Mouse (Mus musculus) heart, postnatal 0 days (tissue): Measurements from ENCODE around the gene Wdr70. TPM values are rescaled to one million over a fixed set of nuclear protein-coding genes. Genes with fewer than 3 reads are reported as not detected.

Experiments used
- ATAC-seq: fragments of 200-750 bp; cut with Nextera tagmentation; 2 replicates; pipeline ENCODE4 v1.8.0; 2017; ENCODE audit warnings: low read depth, moderate number of reproducible peaks, moderate library complexity; ENCODE audit not compliant: insufficient read depth
- DNase-seq: peaks from one replicate; pipeline ENCODE4 v3.0.0-alpha.2; 2016; ENCODE audit warnings: low spot score
- H3K27ac ChIP-seq: fragments of 300-500 bp; sonication (generic); 2 replicates; pipeline ENCODE4 v1.5.1; 2014; ENCODE audit warnings: low read depth, mild to moderate bottlenecking
- H3K27me3 ChIP-seq: fragments of 300-500 bp; sonication (generic); 2 replicates; pipeline ENCODE4 v1.6.1; 2014; ENCODE audit warnings: low read length, mixed read lengths; ENCODE audit not compliant: control insufficient read depth, insufficient read depth
- H3K36me3 ChIP-seq: fragments of 300-500 bp; sonication (generic); replicated peaks from 2 replicates; pipeline ENCODE4 v1.6.1; 2014; ENCODE audit warnings: low read length, mixed read lengths; ENCODE audit not compliant: control insufficient read depth, insufficient read depth
- H3K4me1 ChIP-seq: fragments of 300-500 bp; sonication (generic); 2 replicates; pipeline ENCODE4 v1.6.1; 2014; ENCODE audit warnings: antibody characterized with exemption; ENCODE audit not compliant: control insufficient read depth, insufficient read depth
- H3K4me2 ChIP-seq: fragments of 300-500 bp; sonication (generic); 2 replicates; pipeline ENCODE4 v1.6.1; 2014; ENCODE audit warnings: low read depth, mild to moderate bottlenecking, low read length, moderate library complexity
- H3K4me3 ChIP-seq: fragments of 300-500 bp; sonication (generic); 2 replicates; pipeline ENCODE4 v1.5.1; 2014; ENCODE audit warnings: low read depth, low read length
- H3K9ac ChIP-seq: fragments of 300-500 bp; sonication (generic); replicated peaks from 2 replicates; pipeline ENCODE4 v1.6.1; 2014; ENCODE audit warnings: low read depth, low read length, mixed read lengths
- H3K9me3 ChIP-seq: fragments of 300-500 bp; sonication (generic); replicated peaks from 2 replicates; pipeline ENCODE4 v1.6.1; 2016; ENCODE audit warnings: low read length; ENCODE audit not compliant: control insufficient read depth
- CTCF ChIP-seq: IDR thresholded peaks from 2 replicates; pipeline ENCODE4 v1.5.1; 2016; ENCODE audit warnings: antibody characterized with exemption, control low read depth, low read depth
- EP300 ChIP-seq: IDR thresholded peaks from 2 replicates; pipeline ENCODE4 v1.6.1; 2016; ENCODE audit warnings: antibody characterized with exemption, low read depth
- WGBS: fragments of 180-500 bp; shearing (Covaris S2); extraction: QIAGEN DNeasy Blood & Tissue Kit; methylation state at CpG from one replicate; pipeline ENCODE4 v1.1.7; 2014; 5-methylcytosine and 5-hydroxymethylcytosine counted together
- polyA plus RNA-seq: library from polyadenylated mRNA; unstranded; fragments of >200 nt; fragmentation: Nextera tagmentation; extraction: Ambion mirVana; gene quantifications from 2 replicates; pipeline ENCODE4 v1.2.1, GENCODE M21; 2015
- total RNA-seq: library from RNA; depleted of rRNA; stranded (reverse); fragments of >200 nt; gene quantifications from 2 replicates; pipeline ENCODE4 v1.2.3, GENCODE M21; 2014; ENCODE audit warnings: low replicate concordance

The Wdr70 gene
- total and polyA plus RNA-seq, 2 experiments from 2014 or later: 32.6 to 32.8 TPM

GRCm38 (mm10) chr15:7885106-7885505 lies 213.9 kb downstream of the Wdr70 start:
- 70% methylated on average over 10 of the region's 10 CpGs for WGBS
- TF ChIP-seq EP300 (no peak), CTCF (no peak)
- no peak overlapping the region for H3K4me3 ChIP-seq
- no peak for ATAC-seq
- no peaks in the 10 kb centered on the region for H3K27me3 ChIP-seq
- H3K9me3 ChIP-seq: no peaks in the 10 kb centered on the region
- no peak overlapping the region for H3K9ac ChIP-seq
- H3K4me1 ChIP-seq: no peaks in the 10 kb centered on the region
- DNase-seq: no peak
- H3K4me2 ChIP-seq: no peak overlapping the region
- no peak overlapping the region for H3K27ac ChIP-seq
- peaks cover 20% of the 10 kb centered on the region; the same call in 1 of the 2 replicates for H3K36me3 ChIP-seq

DNA sequence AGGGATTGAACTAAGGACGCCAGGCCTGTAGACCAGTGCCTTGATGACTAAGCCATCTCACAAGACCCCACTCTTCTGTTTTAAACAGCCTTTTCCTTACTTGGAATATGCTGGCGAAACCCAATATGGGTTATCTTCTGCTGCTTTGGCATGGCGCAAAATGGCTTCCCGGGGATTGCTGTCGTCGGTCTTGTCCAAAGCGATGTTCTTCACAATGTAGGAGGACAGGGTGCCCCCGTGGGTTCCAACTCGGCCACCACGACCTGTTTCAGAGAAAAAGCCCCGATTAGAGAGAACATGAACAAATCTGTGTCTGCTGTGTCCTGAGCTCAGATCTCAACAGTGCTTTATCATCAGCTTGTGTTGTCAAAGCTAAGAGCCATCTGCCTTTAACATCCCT lies 214.8 kb downstream of the Wdr70 start:
- Histone ChIP-seq H3K9ac (no peak overlapping the region), H3K4me2 (no peak overlapping the region), H3K27me3 (no peaks in the 10 kb centered on the region), H3K4me1 (no peaks in the 10 kb centered on the region), H3K9me3 (no peaks in the 10 kb centered on the region), H3K4me3 (no peak overlapping the region), H3K36me3 (peaks cover 20% of the 10 kb centered on the region; the same call in 1 of the 2 replicates), H3K27ac (no peak overlapping the region)
- DNase-seq: no peak
- WGBS: 87% methylated on average over 11 of the region's 11 CpGs
- no peak for ATAC-seq
- TF ChIP-seq EP300 (no peak), CTCF (no peak)

- TF ChIP-seq EP300 (no peak), CTCF (no peak)
- Histone ChIP-seq H3K27me3 (no peaks in the 10 kb centered on the region), H3K4me2 (no peak overlapping the region), H3K9ac (no peak overlapping the region), H3K4me1 (0 out of 2 replicates have a peak, but pooled peaks cover 6% of the 10 kb centered on the region), H3K4me3 (no peak overlapping the region), H3K9me3 (no peaks in the 10 kb centered on the region), H3K36me3 (peaks cover 20% of the 10 kb centered on the region; the same call in 1 of the 2 replicates), H3K27ac (no peak overlapping the region)
- ATAC-seq: no peak
- 85% methylated on average over 7 of the region's 7 CpGs for WGBS
- no peak for DNase-seq
Measured at GRCm38 (mm10) chr15:7879956-7880355, 219.1 kb downstream of the Wdr70 start.

GRCm38 (mm10) chr15:7878861-7879260 lies 220.1 kb downstream of the Wdr70 start:
- no peak for TF ChIP-seq EP300
- no peak for TF ChIP-seq CTCF

DNA sequence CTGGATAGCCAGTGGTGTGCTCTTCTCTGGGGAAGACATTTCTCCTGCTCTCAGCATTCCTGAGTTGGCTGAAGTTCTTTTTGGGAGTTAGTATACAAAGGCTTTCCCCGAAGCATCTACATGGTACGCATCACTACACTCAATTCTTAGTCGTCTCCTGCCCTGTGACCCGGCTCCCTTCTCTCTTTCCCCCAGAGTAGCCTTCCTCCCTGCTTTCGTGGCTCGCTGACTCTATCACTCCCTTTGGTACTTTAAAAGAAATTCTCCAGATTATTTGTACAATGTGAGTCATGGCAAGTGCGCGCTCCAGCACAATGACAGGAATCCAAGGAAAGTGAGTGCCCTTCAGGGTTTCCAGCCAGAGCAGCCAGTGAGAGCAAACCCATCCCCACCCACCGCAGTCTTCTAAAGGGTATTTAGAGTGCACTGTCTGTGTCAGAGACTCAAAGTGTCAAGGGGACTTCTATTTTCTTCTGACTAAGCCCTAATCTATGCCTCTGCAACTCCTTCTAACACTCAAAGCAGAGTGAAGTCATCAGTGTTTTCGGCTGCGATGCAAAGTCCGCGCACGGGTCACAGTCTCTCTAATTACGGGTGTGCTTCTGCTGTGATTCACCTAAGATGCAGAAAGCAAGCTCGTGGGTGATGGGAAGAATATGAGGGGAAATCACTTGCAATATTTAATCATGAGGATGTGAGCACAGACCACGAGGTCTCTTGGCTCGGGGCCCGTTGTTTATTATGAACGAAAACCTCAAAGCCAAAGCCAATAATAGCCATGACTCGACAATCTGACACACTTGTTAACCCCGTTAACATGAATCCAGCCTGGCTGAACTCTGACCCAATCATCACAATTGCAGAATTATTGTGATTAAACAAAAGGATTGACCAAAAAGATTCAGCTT lies 221.2 kb downstream of the Wdr70 start:
- Histone ChIP-seq H3K9me3 (no peaks in the 10 kb centered on the region), H3K4me3 (no peak overlapping the region), H3K4me1 (0 out of 2 replicates have a peak, but pooled peaks cover 6% of the 10 kb centered on the region), H3K27me3 (no peaks in the 10 kb centered on the region), H3K9ac (no peak overlapping the region), H3K27ac (no peak overlapping the region), H3K4me2 (peak overlapping the region; percentile 45), H3K36me3 (0 out of 2 replicates have a peak, but pooled peaks cover 8% of the 10 kb centered on the region)
- DNase-seq (peak; percentile 39), ATAC-seq (no peak; the same call in 1 of the 2 replicates)
- TF ChIP-seq CTCF (no peak), EP300 (no peak)
- 47% methylated on average over 22 of the region's 22 CpGs for WGBS

More at GRCm38 (mm10) chr15:7878861-7879260, 220.1 kb downstream of the Wdr70 start:
- no peak for ATAC-seq
- H3K4me2 ChIP-seq: no peak overlapping the region
- H3K36me3 ChIP-seq: peaks cover 16% of the 10 kb centered on the region; the same call in 1 of the 2 replicates
- H3K9ac ChIP-seq: no peak overlapping the region
- H3K27me3 ChIP-seq: no peaks in the 10 kb centered on the region
- H3K9me3 ChIP-seq: no peaks in the 10 kb centered on the region
- WGBS: 90% methylated on average over 10 of the region's 10 CpGs
- H3K4me1 ChIP-seq: 0 out of 2 replicates have a peak, but pooled peaks cover 6% of the 10 kb centered on the region
- no peak overlapping the region for H3K4me3 ChIP-seq
- no peak for DNase-seq
- H3K27ac ChIP-seq: no peak overlapping the region
